Mouse (Mus musculus): ENCODE data around the gene 9130008F23Rik. TPM values are rescaled to one million over a fixed set of nuclear protein-coding genes. Genes with fewer than 3 reads are reported as not detected.

The 9130008F23Rik gene
- not detected in 2 replicates for polyA plus RNA-seq (2012; ENCODE audit: insufficient read depth, insufficient read length, low replicate concordance, missing spikeins)

GRCm38 (mm10) chr17:40879924-40880691 is at the start of gene 9130008F23Rik:
TSS of gene 9130008F23Rik (minus strand) at chr17:40880559.
- H3K4me1 ChIP-seq (ENCODE audit: control insufficient read depth, insufficient read depth, low read length), result peaks cover 4% of the 10 kb centered on the region; the same call in 1 of the 2 replicates
- H3K4me3 ChIP-seq (ENCODE audit: insufficient read depth, low read depth, low read length), result peak within 1 kb of the TSS; percentile 64
- TF ChIP-seq CTCF (IDR thresholded peaks at IDR 0.05; ENCODE audit: insufficient read depth, low read depth, low read length) (no peak), POLR2A (IDR thresholded peaks at IDR 0.05; ENCODE audit: insufficient read depth, low read depth, low read length) (no peak)
- WGBS, result under 1% methylated on average over 40 of the region's 40 CpGs
- no peak within 1 kb of the TSS for H3K27ac ChIP-seq (ENCODE audit: insufficient read depth, low read depth, low read length)

GRCm38 (mm10) chr17:40915499-40915898 is 35.1 kb upstream of the 9130008F23Rik start:
- no peak overlapping the region for H3K27ac ChIP-seq (ENCODE audit: insufficient read depth, low read depth, low read length)
- TF ChIP-seq CTCF (IDR thresholded peaks at IDR 0.05; ENCODE audit: insufficient read depth, low read depth, low read length) (no peak), POLR2A (IDR thresholded peaks at IDR 0.05; ENCODE audit: insufficient read depth, low read depth, low read length) (no peak)
- no peaks in the 10 kb centered on the region for H3K4me1 ChIP-seq (ENCODE audit: control insufficient read depth, insufficient read depth, low read length)
- no peak overlapping the region for H3K4me3 ChIP-seq (ENCODE audit: insufficient read depth, low read depth, low read length)
- 89% methylated on average over 2 of the region's 2 CpGs for WGBS

- Histone ChIP-seq H3K4me3 (ENCODE audit: insufficient read depth, low read depth, low read length) (no peak within 1 kb of the TSS), H3K4me1 (ENCODE audit: control insufficient read depth, insufficient read depth, low read length) (no peaks in the 10 kb centered on the region), H3K27ac (ENCODE audit: insufficient read depth, low read depth, low read length) (no peak within 1 kb of the TSS)
- TF ChIP-seq POLR2A (IDR thresholded peaks at IDR 0.05; ENCODE audit: insufficient read depth, low read depth, low read length) (no peak), CTCF (IDR thresholded peaks at IDR 0.05; ENCODE audit: insufficient read depth, low read depth, low read length) (no peak)
- WGBS, result 95% methylated on average over 2 of the region's 2 CpGs
These were observed 33.9 kb upstream of the 9130008F23Rik start, which contains the start of gene Glyatl3 for GRCm38 (mm10) chr17:40914250-40914649. TSS of gene Glyatl3 (minus strand) at chr17:40914350.

GRCm38 (mm10) chr17:40904721-40905154 is 24.4 kb upstream of the 9130008F23Rik start:
- WGBS, result 14% methylated on average over 13 of the region's 14 CpGs
- no peak overlapping the region for H3K27ac ChIP-seq (ENCODE audit: insufficient read depth, low read depth, low read length)
- TF ChIP-seq POLR2A (IDR thresholded peaks at IDR 0.05; ENCODE audit: insufficient read depth, low read depth, low read length), result no peak
- TF ChIP-seq CTCF (IDR thresholded peaks at IDR 0.05; ENCODE audit: insufficient read depth, low read depth, low read length), result no peak
- H3K4me1 ChIP-seq (ENCODE audit: control insufficient read depth, insufficient read depth, low read length), result peaks cover 4% of the 10 kb centered on the region; the same call in 1 of the 2 replicates
- H3K4me3 ChIP-seq (ENCODE audit: insufficient read depth, low read depth, low read length), result no peak overlapping the region

- no peak for TF ChIP-seq POLR2A (IDR thresholded peaks at IDR 0.05; ENCODE audit: insufficient read depth, low read depth, low read length)
- TF ChIP-seq CTCF (IDR thresholded peaks at IDR 0.05; ENCODE audit: insufficient read depth, low read depth, low read length), result no peak
- H3K4me1 ChIP-seq (ENCODE audit: control insufficient read depth, insufficient read depth, low read length), result peaks cover 4% of the 10 kb centered on the region; the same call in 1 of the 2 replicates
- no peak overlapping the region for H3K4me3 ChIP-seq (ENCODE audit: insufficient read depth, low read depth, low read length)
- H3K27ac ChIP-seq (ENCODE audit: insufficient read depth, low read depth, low read length), result no peak overlapping the region
- WGBS, result 14% methylated on average over 11 of the region's 11 CpGs
These were observed 23.8 kb upstream of the 9130008F23Rik start for GRCm38 (mm10) chr17:40904056-40904597.

- 75% methylated on average over 4 of the region's 4 CpGs for WGBS
- H3K4me3 ChIP-seq (ENCODE audit: insufficient read depth, low read depth, low read length), result no peak overlapping the region
- no peak overlapping the region for H3K27ac ChIP-seq (ENCODE audit: insufficient read depth, low read depth, low read length)
- TF ChIP-seq CTCF (IDR thresholded peaks at IDR 0.05; ENCODE audit: insufficient read depth, low read depth, low read length), result no peak
- peaks cover 4% of the 10 kb centered on the region; the same call in 1 of the 2 replicates for H3K4me1 ChIP-seq (ENCODE audit: control insufficient read depth, insufficient read depth, low read length)
These were observed 23.0 kb upstream of the 9130008F23Rik start for GRCm38 (mm10) chr17:40903345-40903744.

- WGBS, result 56% methylated on average over 4 of the region's 4 CpGs
- Histone ChIP-seq H3K27ac (ENCODE audit: insufficient read depth, low read depth, low read length) (no peak overlapping the region), H3K4me3 (ENCODE audit: insufficient read depth, low read depth, low read length) (no peak overlapping the region), H3K4me1 (ENCODE audit: control insufficient read depth, insufficient read depth, low read length) (peaks cover 3% of the 10 kb centered on the region; the same call in 1 of the 2 replicates)
- TF ChIP-seq CTCF (IDR thresholded peaks at IDR 0.05; ENCODE audit: insufficient read depth, low read depth, low read length) (no peak), POLR2A (IDR thresholded peaks at IDR 0.05; ENCODE audit: insufficient read depth, low read depth, low read length) (no peak)
These were observed 19.5 kb upstream of the 9130008F23Rik start for GRCm38 (mm10) chr17:40899783-40900363.

- Histone ChIP-seq H3K4me3 (ENCODE audit: insufficient read depth, low read depth, low read length) (no peak overlapping the region), H3K27ac (ENCODE audit: insufficient read depth, low read depth, low read length) (no peak overlapping the region), H3K4me1 (ENCODE audit: control insufficient read depth, insufficient read depth, low read length) (no peaks in the 10 kb centered on the region)
- WGBS, result 64% methylated on average over 1 of the region's 1 CpGs
- TF ChIP-seq CTCF (IDR thresholded peaks at IDR 0.05; ENCODE audit: insufficient read depth, low read depth, low read length) (no peak), POLR2A (IDR thresholded peaks at IDR 0.05; ENCODE audit: insufficient read depth, low read depth, low read length) (no peak)
These were observed 16.5 kb upstream of the 9130008F23Rik start for GRCm38 (mm10) chr17:40896863-40897262.
